Mouse (Mus musculus): ENCODE data around the gene Dgki. TPM values are rescaled to one million over a fixed set of nuclear protein-coding genes. Genes with fewer than 3 reads are reported as not detected.

Dgki gene
- polyA plus RNA-seq, 1 experiment from 2014 or later = 0.67 TPM

DNA sequence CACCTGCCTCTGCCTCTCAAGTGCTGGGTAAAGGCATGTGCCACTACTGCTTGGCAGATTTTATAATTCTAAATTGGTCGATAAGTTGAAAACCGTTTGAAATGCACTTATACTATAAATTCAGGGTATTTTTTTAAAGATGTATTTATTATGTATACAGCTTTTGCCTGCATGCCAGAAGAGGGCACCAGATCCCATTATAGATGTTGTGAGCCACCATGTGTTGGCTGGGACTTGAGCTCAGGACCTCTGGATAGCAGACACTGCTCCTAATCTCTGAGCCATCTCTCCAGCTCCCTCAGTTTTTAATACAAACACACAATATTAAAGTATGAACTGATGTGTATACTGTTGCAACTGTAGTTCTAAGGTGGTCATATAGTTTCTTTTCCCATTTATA, 288.4 kb downstream of the Dgki start:
- H3K27me3 ChIP-seq (replicated peaks) = no peaks in the 10 kb centered on the region
- H3K4me1 ChIP-seq (replicated peaks) = no peaks in the 10 kb centered on the region
- H3K4me2 ChIP-seq (replicated peaks) = no peak overlapping the region
- H3K36me3 ChIP-seq = no peaks in the 10 kb centered on the region
- H3K4me3 ChIP-seq (replicated peaks) = no peak overlapping the region
- no peaks in the 10 kb centered on the region for H3K9me3 ChIP-seq
- ATAC-seq = no peak
- H3K9ac ChIP-seq = no peak overlapping the region
- 82% methylated on average over 2 of the region's 2 CpGs for WGBS
- H3K27ac ChIP-seq = no peak overlapping the region

GRCm38 (mm10) chr6:37007573-37007972, 292.4 kb downstream of the Dgki start:
- 44% methylated on average over 4 of the region's 4 CpGs for WGBS
- no peaks in the 10 kb centered on the region for H3K4me1 ChIP-seq (replicated peaks)
- H3K9ac ChIP-seq = no peak overlapping the region
- H3K4me2 ChIP-seq (replicated peaks) = no peak overlapping the region
- H3K4me3 ChIP-seq (replicated peaks) = no peak overlapping the region
- ATAC-seq = no peak
- H3K36me3 ChIP-seq = no peaks in the 10 kb centered on the region
- H3K27ac ChIP-seq = no peak overlapping the region
- H3K27me3 ChIP-seq (replicated peaks) = no peaks in the 10 kb centered on the region
- H3K9me3 ChIP-seq = no peaks in the 10 kb centered on the region

GRCm38 (mm10) chr6:37004914-37005313, 295.1 kb downstream of the Dgki start:
- WGBS = 86% methylated on average over 3 of the region's 3 CpGs
- H3K4me1 ChIP-seq (replicated peaks) = no peaks in the 10 kb centered on the region
- H3K4me3 ChIP-seq (replicated peaks) = no peak overlapping the region
- no peak overlapping the region for H3K27ac ChIP-seq
- H3K9ac ChIP-seq = no peak overlapping the region
- no peaks in the 10 kb centered on the region for H3K9me3 ChIP-seq
- no peak for ATAC-seq
- no peaks in the 10 kb centered on the region for H3K27me3 ChIP-seq (replicated peaks)
- no peak overlapping the region for H3K4me2 ChIP-seq (replicated peaks)
- H3K36me3 ChIP-seq = no peaks in the 10 kb centered on the region

- H3K4me2 ChIP-seq (replicated peaks) = no peak overlapping the region
- H3K9me3 ChIP-seq = no peaks in the 10 kb centered on the region
- 64% methylated on average over 5 of the region's 5 CpGs for WGBS
- ATAC-seq = no peak
- H3K4me1 ChIP-seq (replicated peaks) = no peaks in the 10 kb centered on the region
- no peak overlapping the region for H3K4me3 ChIP-seq (replicated peaks)
- H3K36me3 ChIP-seq = no peaks in the 10 kb centered on the region
- H3K27me3 ChIP-seq (replicated peaks) = no peaks in the 10 kb centered on the region
- H3K9ac ChIP-seq = no peak overlapping the region
- no peak overlapping the region for H3K27ac ChIP-seq
These were observed 296.7 kb downstream of the Dgki start for GRCm38 (mm10) chr6:37003235-37003634.

DNA sequence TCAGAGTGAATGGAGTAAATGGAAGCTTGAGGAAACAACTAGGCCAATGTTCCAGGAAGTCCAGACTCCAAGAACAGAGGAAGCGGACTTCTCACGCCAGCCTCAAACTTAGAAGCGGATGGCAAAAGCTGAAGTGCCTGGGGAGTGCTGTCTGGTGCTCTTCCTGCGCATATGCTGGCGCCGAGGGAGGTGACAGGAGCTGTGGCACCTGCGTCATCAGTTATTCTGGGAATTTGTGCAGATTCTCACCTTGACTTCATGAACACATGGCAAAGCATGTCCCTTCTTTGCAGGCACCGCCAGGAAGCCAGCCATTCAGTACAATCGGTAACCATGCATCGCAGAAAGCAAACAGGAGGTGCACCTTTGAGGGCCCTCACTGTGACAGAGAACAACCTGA, 301.0 kb downstream of the Dgki start:
- no peaks in the 10 kb centered on the region for H3K4me1 ChIP-seq (replicated peaks)
- H3K27me3 ChIP-seq (replicated peaks) = no peaks in the 10 kb centered on the region
- no peak for ATAC-seq
- H3K27ac ChIP-seq = no peak overlapping the region
- 88% methylated on average over 10 of the region's 10 CpGs for WGBS
- H3K9ac ChIP-seq = no peak overlapping the region
- no peak overlapping the region for H3K4me3 ChIP-seq (replicated peaks)
- no peak overlapping the region for H3K4me2 ChIP-seq (replicated peaks)
- H3K36me3 ChIP-seq = no peaks in the 10 kb centered on the region
- no peaks in the 10 kb centered on the region for H3K9me3 ChIP-seq

- Histone ChIP-seq H3K27me3 (replicated peaks) (no peaks in the 10 kb centered on the region), H3K4me1 (replicated peaks) (no peaks in the 10 kb centered on the region), H3K36me3 (no peaks in the 10 kb centered on the region), H3K9ac (no peak overlapping the region), H3K9me3 (no peaks in the 10 kb centered on the region), H3K4me3 (replicated peaks) (no peak overlapping the region), H3K4me2 (replicated peaks) (no peak overlapping the region), H3K27ac (no peak overlapping the region)
- 92% methylated on average over 5 of the region's 5 CpGs for WGBS
- no peak for ATAC-seq
These were observed 305.7 kb downstream of the Dgki start for GRCm38 (mm10) chr6:36994329-36994728.

DNA sequence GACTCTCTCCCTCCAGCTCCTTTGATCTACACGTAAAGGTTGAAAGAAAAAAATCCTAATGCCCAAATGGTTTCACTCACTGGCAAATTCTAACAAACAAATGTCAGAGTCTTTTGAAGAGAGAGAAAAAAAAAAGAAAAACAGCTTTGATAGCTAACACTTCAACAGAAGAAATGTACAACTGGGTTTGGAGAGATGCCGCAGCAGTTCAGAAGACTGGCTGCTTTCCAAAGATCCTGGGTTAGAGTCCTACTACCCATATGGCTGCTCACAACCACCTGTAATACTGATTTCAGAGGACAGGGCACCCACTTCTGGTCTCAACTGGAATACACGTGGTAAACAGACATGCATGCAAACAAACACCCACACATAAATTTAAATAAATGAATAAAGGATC, 309.8 kb downstream of the Dgki start:
- Histone ChIP-seq H3K27me3 (replicated peaks) (no peaks in the 10 kb centered on the region), H3K4me3 (replicated peaks) (no peak overlapping the region), H3K9ac (no peak overlapping the region), H3K4me2 (replicated peaks) (no peak overlapping the region), H3K4me1 (replicated peaks) (no peaks in the 10 kb centered on the region), H3K9me3 (no peaks in the 10 kb centered on the region), H3K36me3 (no peaks in the 10 kb centered on the region), H3K27ac (no peak overlapping the region)
- 60% methylated on average over 3 of the region's 3 CpGs for WGBS
- no peak for ATAC-seq

DNA sequence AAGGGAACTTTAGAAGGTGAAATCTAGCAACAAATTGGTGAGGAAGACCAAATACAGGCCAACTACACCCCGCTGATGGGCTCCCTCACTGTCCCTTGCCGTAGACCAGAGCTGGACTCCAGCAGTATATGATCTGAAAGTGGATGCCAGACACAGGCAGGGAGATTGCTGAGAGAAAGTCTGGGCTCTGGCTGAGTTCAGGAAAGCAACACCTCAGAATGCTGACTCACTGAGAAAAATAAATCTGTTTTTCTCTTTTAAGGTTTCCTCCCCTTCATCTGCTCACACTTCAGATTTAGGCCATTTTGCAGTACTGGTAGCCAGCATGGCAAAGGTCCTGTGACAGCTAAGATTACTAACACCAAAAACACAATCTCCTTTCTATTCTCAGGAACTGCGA, 311.2 kb downstream of the Dgki start:
- Histone ChIP-seq H3K27me3 (replicated peaks) (no peaks in the 10 kb centered on the region), H3K4me3 (replicated peaks) (no peak overlapping the region), H3K4me1 (replicated peaks) (no peaks in the 10 kb centered on the region), H3K4me2 (replicated peaks) (no peak overlapping the region), H3K27ac (no peak overlapping the region), H3K9ac (no peak overlapping the region), H3K9me3 (no peaks in the 10 kb centered on the region), H3K36me3 (no peaks in the 10 kb centered on the region)
- ATAC-seq = no peak
- WGBS = 92% methylated on average over 3 of the region's 3 CpGs

DNA sequence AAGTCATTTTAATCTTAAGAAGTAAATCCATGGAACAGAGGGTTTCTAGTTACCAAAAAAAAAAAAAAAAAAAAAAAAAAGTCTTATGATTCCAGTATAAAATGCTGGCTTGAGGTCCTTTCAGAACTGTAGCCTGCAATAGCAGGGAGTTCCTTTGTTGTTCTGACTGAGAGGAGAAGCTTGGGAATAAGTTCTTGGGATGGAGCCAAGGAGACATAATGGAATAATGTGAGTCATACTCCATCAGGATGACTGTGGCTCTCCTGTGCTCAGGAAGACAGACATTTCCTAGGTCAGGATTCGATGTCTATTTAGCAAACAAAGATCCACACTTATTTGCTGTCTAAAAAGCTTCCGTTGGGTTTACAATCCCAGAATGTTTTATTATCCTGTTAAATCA, 318.3 kb downstream of the Dgki start:
- Histone ChIP-seq H3K36me3 (no peaks in the 10 kb centered on the region), H3K4me2 (replicated peaks) (no peak overlapping the region), H3K4me3 (replicated peaks) (no peak overlapping the region), H3K27me3 (replicated peaks) (no peaks in the 10 kb centered on the region), H3K9ac (no peak overlapping the region), H3K4me1 (replicated peaks) (no peaks in the 10 kb centered on the region), H3K27ac (no peak overlapping the region), H3K9me3 (no peaks in the 10 kb centered on the region)
- 52% methylated on average over 2 of the region's 2 CpGs for WGBS
- no peak for ATAC-seq

- Histone ChIP-seq H3K4me1 (replicated peaks) (no peaks in the 10 kb centered on the region), H3K4me2 (replicated peaks) (no peak overlapping the region)
- no peak for ATAC-seq
These were observed 319.5 kb downstream of the Dgki start for GRCm38 (mm10) chr6:36980475-36980874.

GRCm38 (mm10) chr6:36978176-36978575, 321.8 kb downstream of the Dgki start:
- ATAC-seq = no peak
- no peaks in the 10 kb centered on the region for H3K27me3 ChIP-seq (replicated peaks)
- H3K4me3 ChIP-seq (replicated peaks) = no peak overlapping the region
- 89% methylated on average over 1 of the region's 1 CpGs for WGBS
- no peak overlapping the region for H3K27ac ChIP-seq
- H3K9me3 ChIP-seq = no peaks in the 10 kb centered on the region
- no peak overlapping the region for H3K9ac ChIP-seq
- no peaks in the 10 kb centered on the region for H3K36me3 ChIP-seq
- no peak overlapping the region for H3K4me2 ChIP-seq (replicated peaks)
- H3K4me1 ChIP-seq (replicated peaks) = no peaks in the 10 kb centered on the region

More at GRCm38 (mm10) chr6:36980475-36980874, 319.5 kb downstream of the Dgki start:
- H3K4me3 ChIP-seq (replicated peaks) = no peak overlapping the region
- no peaks in the 10 kb centered on the region for H3K9me3 ChIP-seq
- no peak overlapping the region for H3K9ac ChIP-seq
- no peaks in the 10 kb centered on the region for H3K36me3 ChIP-seq
- 83% methylated on average over 5 of the region's 5 CpGs for WGBS
- no peaks in the 10 kb centered on the region for H3K27me3 ChIP-seq (replicated peaks)
- H3K27ac ChIP-seq = no peak overlapping the region

DNA sequence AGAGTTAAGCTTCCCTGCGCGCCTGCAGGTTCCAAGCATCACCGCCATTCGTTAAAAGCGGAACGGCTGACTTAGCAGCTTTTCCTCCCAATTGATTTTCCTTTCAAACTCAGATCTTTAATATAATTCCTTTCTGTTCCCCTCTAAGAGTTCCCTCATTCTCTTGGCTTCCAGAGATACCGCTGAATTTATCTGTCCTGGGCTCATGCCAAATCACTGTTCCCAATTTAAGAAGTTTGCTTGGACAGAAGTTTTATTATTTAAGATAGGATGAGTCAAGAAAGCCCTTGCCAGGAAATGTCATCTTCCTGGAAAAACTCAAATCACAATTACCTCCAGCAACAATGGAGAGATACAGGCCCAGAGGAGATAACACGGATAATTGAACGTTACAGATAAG, 326.9 kb downstream of the Dgki start:
- Histone ChIP-seq H3K4me2 (replicated peaks) (no peak overlapping the region), H3K4me3 (replicated peaks) (no peak overlapping the region), H3K36me3 (no peaks in the 10 kb centered on the region), H3K9me3 (no peaks in the 10 kb centered on the region), H3K27me3 (replicated peaks) (no peaks in the 10 kb centered on the region), H3K9ac (no peak overlapping the region), H3K4me1 (replicated peaks) (no peaks in the 10 kb centered on the region), H3K27ac (no peak overlapping the region)
- ATAC-seq = no peak
- WGBS = 63% methylated on average over 9 of the region's 9 CpGs

GRCm38 (mm10) chr6:36972494-36972893, 327.5 kb downstream of the Dgki start:
- WGBS = 51% methylated on average over 1 of the region's 1 CpGs
- Histone ChIP-seq H3K9ac (no peak overlapping the region), H3K9me3 (no peaks in the 10 kb centered on the region), H3K4me1 (replicated peaks) (no peaks in the 10 kb centered on the region), H3K4me3 (replicated peaks) (no peak overlapping the region), H3K27ac (no peak overlapping the region), H3K4me2 (replicated peaks) (no peak overlapping the region), H3K27me3 (replicated peaks) (no peaks in the 10 kb centered on the region), H3K36me3 (no peaks in the 10 kb centered on the region)
- ATAC-seq = no peak
